Mouse (Mus musculus) natural killer cell, adult 2 months (primary cell): Measurements from ENCODE around the gene Tead1.

Source experiments
- DNase-seq, 2 experiments: peaks; one replicate each; pipeline ENCODE4 v3.0.0; 2022; ENCODE audit warnings: low spot score in 2 of 2

The Tead1 gene

DNA sequence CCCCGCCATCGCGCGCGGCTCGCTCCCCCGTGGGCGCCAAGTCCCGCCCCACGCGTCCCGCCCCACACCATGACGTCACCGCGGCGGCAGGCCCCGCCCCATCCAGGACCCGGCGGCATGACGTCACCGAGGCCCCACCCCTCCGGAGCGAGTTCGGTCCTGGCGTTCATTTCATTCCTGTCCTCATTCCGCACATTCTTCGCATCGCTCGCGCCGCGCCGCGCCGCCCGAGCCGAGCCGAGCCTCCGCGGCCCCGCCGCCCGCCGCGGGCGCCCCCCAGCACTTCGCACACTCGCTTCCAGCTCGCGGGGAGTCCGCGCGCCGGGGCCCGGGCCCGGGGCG, at the start of gene Tead1:
Gene Tead1, plus strand, starts transcription at position 148 of the 342 bp plus-strand sequence.
- peak; percentile 1 to 15 for DNase-seq

DNA sequence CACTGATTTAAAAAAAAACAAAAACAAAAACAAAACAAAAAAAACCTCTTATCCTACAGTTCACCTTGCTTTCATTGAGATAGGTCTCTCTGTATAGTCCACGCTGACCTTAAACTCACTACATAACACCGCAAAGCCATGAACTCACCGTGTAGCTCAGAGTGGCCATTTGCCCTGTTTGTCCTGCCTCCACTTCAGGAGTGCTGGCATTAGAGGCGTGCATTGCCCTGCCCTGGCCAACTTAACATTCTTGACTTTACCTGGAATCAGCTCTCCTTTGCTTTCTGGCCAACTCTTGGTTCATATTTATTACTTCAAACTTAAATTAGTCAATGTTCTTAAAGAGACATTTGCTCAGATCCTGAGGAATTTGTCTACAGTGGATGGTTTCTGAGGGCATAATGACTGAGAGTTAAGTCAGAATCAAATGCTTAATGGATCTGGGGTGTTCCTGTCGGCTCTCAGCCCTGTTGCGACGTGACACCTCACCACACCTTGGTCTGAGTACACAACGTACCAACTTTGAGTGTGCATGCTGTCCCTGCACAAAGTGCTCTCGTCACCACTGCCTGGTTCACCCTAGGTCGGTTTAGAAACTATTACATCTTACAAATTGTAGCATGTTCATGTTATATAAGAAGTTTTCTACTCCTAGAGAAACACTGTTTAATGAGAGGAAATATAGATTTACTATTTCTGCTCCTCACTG, 44.5 kb upstream of the Tead1 start:
- no peak for DNase-seq

DNA sequence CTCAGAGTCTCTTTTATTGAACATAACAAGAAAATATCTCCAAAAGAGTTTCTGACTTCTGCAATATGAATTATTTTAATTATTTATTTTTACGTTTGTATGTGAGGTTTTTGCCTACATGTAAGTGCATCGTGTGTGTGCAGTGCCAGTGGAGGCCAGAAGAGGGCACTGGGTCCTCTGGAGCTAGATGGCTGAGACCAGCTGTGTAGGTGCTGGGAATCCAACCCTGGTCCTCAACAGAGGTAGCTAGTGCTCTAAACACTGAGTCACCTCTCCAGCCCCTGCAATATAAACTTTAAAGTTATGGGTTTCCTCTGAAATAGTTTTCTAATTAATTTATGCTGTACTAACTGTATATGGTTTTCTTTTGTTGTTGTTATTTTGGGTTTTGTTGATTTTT, 43.2 kb upstream of the Tead1 start:
- DNase-seq: no peak

DNA sequence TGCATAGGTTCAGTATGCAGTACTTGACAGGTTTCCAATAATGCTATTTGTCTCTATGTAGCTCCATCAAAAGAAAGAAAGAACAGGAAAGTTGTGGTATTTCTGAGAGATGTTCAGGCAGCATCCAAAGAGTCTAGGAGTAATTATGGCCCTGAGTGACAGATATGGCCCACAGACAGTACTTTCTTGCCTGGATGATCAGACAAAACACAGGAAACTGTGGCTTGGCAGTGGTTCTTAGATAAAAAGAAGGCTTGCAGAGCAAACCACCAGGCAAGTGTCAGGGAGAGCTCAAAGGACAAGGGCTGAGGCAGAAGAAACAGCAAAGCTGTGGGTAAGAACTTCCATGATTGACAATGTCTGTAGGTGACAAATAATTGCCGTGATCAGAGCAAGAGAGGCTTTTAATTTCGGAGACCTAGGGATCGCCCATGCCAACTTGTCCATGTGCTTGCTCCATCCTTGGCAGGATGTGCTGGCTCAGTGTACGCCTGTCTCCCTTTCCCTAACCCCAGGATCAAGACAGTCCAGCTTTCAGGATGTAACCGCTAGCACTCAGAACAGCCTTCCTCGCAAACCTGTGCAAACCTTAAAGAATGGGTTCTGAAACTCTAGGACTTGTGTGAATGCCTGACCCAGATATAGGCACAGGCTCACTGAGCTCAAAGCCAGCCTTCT, 35.1 kb upstream of the Tead1 start:
- no peak for DNase-seq

DNA sequence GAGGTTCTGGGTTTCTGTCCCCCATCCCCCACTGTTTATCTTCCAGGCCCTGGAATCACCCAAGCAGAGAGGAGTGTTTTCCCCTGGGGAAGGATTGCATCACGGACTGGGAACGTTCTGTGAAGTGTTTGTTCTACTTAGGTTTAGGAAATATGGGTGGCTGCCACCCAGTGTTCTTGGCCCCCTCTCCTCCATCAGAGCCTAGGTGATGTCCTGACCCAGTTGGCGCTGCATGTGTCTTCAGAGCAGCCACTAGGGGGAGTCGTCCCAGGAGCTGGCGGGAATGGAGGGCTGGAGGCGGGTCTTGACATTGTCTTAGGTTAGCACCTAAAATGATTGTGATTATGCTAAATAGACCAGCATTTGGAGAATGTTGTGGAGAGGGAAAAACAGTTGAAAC, 34.4 kb upstream of the Tead1 start:
- no peak for DNase-seq

DNA sequence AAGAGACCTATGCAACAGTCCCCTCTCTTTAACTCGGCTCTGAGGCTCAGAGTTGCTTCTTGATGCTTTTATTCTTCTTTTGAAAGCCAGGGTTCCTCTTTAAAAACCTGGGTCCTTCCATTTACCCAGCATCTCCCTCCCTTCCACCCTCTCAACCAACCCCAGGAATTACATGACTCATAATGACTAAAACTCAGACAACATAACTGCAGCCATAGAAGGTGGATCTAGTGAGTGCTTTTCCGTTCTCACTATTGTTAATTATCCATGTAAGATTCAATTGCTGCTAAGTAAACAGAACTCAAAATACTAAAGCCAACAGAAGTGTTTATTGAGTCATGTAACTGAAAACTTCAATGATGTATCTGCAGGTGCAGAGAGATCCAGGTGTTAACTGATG, 33.4 kb upstream of the Tead1 start:
- DNase-seq: no peak

DNA sequence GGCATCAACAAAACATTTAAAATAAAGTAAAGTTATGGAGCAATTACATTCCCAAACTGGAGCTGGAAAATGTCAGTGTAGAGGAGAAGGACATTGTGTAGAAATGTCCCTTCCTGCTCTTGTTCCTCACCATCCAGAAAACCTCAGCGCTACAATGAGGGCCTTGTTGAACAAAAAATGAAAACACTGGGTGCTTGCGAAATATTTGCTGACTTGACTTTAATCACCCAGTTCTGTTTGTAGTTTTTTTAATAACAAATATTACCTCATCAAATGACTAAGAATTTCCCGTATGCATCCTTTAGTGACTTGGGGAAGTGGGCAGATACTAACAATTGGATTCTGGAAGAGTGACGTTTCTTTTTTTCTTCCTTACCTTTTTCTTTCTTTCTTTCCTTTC, 31.7 kb upstream of the Tead1 start:
- DNase-seq: no peak

DNA sequence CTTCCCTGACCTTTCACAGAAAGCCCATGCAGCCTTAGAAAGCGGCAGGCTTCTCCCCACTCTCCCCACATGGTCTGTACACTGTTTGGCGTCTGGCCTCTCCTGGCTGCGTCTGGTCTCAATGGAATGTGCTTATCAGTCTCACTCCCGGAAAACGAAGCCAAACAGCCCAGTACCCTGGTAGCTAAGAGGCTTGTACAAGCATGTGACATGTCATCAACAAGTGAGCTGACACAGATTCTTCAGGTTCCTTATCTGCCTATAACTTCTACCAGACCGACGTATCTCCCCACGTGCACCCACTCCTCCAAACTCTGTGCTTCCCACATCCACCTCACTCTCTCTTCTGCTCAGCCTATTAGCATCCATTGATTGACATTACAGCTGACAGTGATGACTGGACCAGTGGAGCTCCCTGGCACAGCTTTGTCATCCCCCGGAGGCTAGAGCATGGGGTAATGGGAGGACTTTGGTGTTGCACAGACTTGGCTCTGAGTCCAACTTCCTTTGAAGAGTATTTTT, 22.9 kb upstream of the Tead1 start:
- no peak for DNase-seq

DNA sequence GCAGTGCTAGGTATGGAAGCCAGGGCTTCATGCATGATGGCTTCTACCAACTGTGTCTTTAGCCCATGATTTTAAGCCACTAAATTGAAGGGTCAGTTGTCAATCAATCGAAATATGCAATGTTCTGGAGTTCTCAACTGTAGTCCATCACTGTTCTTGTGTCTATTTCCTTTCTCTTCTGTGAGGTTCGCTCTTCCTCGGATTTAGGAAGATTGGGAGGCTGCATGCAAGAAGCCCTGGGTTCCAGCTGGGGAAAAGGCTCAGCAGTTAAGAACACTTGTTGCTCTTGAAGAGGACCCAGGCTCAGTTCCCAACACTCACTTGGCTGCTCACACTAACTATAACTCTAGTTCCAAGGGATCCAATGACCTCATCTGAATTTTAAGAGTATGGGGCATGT, 20.2 kb upstream of the Tead1 start:
- DNase-seq: no peak

DNA sequence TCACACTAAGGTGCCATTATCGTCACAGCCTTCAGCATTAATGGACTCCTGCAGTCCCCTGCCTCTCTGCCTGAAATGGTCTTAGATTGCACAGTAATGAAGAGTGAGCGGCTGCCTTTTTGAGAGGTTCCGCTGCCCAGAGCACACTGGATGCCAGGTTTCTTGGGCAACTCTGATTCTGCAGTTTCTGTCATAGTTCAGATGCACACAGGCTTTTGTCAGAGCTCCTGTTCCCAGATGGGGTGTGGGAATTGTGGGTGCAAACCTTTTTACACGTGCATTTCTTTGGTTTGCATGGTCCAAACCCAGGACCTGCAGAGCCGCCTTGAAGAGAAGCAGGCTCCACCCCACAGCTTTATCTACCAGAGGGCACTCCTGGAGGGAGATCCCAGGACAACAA, 19.3 kb upstream of the Tead1 start:
- no peak for DNase-seq

DNA sequence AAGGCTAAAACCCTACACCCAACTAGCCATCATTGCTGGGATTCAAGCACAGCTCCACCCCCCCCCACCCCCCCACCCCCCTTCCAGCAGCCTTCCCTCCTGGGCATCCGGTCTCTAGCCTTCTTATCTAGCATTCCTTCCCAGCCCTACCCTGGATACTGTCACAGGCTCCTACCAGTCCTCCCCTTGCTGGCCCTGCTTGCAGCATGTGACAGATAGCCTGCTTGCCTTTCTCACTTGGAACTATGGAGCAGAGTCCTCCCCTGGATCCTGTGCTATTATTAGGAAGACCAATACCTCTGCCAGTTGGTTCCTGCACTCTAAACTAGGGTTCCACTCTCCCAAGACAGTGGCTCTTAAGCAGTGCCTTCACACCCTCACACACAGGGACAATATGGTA, 18.8 kb upstream of the Tead1 start:
- no peak for DNase-seq

DNA sequence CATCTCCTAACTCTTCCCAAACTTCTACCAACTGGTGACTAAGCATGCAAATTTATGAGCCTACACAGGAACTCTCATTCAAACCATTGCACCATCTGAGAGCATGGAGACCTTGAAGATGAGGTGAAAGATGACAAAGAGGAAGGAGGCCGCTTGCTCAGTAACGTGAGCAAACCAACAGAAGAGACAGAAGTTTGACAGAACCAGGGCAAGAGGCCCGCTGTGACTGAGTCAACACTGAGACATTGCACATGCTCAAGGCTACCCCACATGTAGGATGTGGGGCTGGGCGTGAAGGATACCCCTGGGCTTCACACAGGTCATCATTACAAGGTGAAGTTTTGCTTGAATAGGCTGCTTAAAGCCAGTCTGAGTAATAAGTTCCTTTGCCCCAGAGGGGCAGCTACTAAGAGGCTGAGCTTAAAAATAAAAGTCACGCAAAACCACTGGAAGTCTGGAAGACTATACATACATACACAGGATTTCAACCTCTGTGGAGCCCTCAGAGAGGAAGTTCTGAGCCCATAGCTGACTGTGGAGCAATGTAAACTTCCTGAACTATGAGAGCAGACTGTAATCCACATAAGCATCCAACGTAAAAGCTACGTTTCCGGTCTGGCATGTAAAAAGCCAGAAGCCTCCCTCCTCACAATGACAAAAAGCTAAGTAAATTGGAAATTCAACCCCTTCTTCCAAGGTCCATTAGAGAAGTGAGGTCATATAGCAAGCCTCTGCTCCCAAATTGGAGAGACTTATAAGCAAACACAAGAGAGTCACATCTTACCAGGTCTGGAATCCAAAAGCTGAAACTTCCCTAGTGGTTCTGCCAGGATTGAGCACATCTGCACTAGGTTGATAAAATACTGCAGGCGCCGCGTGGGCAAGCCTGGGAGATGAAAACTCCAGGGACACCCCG, 16.5 kb upstream of the Tead1 start:
- DNase-seq: no peak

DNA sequence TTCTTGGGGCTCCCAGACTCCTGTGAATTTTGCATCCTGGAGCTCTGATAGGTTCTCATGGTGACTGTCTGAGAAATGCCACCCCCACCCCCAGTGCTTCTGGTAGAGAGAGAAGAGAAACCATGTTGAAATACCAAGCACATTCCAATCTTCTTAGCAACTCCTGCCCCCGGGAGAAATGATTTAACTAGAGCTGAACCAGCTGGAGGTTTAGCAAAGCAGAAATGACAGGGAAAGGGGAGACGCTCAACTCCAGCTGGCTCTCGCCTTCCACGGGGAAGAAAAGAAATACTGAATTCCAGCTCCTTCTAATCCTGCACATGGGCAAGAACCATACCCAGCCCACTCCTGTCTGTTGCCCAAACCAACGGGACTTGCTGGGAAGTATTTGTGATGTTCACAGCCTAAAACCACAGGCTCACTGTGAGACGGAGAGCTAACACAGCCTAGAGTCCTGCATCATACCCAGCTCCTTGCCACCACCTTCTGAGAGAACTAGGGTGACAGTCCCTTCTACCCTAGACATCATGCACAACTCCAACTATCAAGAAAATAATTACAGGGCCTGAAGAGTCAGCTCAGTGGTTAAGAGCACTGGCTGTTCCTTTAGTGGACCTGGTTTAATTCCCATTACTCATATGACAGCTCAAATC, 15.7 kb upstream of the Tead1 start:
- no peak for DNase-seq

DNA sequence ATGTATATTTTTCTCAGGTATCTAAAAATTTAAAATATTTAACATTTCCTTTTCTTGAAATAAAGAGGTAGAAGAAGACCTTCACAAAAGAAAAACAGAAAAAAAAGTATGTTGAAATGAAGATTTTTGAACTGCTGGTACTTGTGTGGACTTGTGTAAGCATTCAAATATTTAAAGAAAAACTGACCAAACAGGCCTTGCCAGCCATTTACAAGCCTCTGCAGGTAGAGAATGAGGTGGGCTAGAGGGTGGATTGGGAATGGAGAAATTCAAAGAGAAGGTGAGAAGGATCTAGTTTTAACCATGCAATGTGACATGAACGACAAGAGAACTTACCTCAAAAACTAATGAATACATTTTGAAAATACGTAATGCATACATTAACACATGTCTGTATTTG, 9.1 kb upstream of the Tead1 start:
- no peak for DNase-seq

DNA sequence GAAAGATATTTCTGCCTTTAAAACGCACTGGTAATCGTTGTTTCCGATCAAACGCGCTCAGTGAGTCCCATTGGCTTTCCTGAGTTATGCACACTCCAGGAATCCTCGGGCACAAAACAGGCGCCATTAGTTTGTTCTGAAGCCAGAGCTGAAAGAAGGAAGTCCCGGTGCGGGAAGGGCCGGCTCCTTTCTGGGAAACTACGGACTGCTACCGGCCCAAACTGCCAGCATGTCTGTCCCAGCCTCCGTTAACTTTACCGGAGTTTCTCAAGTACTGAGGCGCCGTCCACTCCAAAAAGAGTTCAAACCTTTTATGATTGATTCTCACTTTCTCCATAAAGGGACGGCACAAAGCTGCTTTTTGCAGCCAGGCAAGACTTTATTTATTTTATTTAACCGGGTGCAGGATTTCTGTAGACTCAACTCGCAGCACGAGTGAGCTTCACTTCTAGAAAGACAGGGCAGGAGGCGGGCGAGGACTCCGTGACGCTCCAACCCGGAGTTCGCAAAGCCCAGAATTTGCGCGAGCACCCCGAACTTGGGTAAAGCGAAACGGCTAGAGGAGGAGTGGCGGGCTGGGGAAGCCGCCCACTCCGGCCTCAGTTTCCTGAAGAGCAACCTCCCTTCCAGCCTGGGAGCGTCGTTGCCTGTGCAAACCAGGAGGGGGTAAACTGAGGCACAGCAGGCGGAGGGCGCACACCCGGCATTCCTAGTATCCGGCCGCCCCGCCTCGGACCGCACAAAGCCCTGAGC, 524 bp upstream of the Tead1 start:
- DNase-seq: no peak

DNA sequence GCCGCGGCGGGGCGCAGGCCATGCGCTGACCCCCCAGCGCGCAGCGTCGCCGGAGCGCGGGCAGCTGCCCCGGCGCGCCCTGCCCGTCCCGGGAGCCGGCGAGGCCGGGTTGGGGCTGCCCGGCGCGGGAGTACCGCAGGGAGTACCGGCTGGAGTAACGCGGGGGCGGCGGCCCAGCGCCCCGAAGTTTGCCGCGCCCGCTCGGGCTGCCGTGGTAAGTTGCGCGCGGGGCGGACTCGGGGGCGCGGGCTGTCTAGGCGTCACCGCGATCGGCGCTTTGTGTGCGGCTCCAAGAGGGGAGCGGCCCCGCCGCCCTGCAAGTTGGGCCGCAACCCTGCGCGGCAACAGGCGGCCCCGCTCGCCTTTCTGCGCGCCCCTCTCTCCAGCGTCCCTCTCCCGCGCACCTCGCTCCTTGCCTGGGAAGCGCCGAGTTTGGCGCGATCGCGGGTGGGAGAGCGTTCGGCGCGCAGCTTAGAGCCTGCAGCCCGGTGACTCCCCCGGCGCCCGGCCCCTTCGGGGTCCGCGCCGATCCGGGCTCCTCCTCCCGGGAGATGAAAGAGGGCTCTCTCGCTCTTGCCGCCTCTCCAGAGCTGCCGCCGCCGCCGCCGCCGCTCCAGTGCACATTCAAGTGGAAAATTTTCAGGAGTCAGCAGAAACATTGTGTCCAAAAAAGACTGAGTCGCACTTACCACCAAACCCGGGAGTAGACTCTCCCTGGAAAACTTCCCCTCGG, 561 bp downstream of the Tead1 start:
- no peak for DNase-seq

DNA sequence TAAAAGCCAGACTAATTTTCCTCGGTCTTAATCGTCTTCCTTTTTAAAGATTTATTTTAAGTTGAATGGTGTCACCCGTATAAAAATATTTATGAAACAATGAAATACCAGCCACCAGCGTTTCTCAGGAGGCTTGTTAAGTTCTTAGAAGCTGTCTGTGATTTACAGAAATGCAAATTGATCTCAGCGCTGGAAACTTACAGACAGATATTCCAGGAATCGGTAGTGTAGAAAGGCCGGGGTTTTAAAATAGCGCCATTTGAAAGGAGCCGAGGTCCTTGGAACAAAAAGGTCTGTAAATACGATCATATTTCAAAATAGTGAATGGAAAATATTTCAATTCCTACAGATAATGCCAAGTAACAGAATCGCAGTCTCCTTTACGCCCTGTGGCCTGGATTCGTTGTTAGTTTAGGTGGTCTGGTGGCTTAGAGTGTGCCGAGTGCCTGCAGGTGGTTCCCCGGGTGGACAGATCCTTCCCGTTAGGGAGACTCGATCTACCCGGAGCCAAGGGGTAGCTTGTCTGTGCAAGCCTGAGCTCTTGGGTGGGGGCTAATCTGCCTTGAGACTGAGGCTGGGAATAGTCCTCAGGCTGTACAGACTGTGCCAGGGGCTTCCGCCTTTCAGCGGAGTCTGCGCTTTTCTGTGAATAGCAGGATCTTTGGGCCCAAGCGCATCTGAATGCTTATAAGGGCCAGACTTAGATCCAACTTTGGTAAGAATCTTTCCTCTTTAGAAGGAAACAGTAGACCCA, 1.6 kb downstream of the Tead1 start:
- no peak for DNase-seq

DNA sequence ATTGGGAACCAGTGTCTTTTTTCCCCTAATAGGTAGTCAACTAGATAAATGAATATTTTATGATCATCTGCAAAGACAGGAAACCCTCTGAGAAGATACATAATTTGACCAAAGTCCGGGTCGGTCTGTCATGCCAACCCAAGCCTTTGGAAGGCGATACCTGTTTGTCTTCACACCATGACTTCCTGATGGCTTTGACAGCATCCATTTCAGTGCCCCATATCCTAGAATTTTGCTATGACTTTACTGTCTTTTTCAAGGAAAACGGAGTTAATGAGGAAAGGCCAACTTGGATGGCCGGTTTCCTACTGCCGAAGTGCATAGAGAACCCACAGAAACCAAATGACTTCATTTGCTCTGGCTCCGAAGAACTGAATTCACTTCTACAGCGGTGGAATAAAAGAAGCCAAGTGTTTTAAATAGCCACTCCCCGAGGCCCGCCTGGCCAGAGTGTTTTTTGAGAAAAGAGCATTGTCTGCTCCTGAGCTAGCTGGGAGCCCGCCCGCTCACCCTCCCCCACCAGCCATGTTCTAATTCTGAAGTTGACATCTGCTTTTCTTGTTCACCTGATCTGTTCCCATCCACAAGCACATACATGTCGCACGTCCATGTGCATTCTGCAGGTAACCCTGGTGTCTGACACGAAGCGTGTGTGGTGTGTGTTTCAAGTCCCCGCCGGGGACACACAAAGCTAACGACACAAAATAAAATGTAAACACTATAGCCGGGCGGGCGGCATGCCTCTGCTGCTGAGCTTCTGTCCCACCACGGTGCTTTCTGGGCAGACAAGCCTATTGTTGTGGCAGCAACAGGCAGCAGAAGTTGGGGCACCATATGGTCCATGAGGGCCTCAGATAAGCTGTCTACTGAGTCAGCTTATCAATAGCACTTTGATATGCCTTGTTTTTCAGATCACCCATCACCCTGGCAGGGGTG, 5.8 kb downstream of the Tead1 start:
- DNase-seq: no peak

DNA sequence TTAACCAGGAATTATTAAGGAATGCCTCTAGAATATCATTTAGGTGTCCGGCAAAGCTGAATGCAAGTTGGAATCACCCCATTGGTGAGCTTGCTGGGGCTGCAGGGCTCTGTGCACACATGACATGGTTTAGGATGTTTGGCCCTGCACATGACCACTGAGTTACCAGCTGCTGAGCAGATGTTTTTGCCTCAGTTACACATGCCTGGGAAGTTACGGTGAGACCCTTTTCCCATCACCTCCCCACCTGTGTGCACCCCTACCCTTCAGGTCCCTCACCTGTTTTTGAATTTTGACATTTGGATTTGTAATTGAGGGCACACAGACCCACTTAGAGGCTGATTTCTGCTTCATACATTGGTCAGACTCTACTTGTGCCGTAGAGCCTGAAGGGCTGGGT, 6.9 kb downstream of the Tead1 start:
- no peak for DNase-seq
